ENCODE assay signal across 12 mouse cellular contexts in the genomic region with DNA sequence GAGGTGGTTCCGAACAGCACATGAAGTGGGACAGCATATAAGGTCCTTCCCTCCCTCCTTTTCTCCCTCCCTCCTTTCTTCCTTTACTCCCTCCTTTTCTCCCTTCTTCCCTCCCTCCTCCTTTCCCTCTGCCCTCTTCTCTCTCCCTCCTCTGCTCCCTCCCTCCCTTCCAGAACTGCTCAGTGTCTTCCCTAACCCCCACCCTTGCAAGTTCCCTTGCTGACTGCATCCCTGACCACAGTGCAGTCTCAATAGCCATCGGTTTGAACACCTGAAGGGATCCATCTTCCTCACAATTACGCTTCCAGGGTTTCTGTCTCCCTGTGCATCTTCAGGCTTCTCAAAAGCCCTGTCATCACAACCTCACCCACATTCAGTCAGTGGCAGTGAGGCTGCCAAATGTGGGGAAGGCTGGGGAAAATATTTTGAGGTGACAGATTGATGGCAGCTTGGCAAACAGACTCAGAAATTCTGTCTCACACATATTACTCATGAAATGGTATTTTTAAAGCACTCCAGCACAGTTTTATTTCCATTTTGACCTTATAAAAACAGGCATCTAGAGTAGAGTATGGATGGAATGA.
DNase-seq lines count a peak whose midpoint lies in the region; ATAC-seq and TF ChIP-seq lines count a peak whose summit lies in the region.
"Had no signal": no experiment of that assay in that cellular context is flagged by ENCODE, and none has a peak within 500 bp of the region (broad histone marks: within the 10 kb centered on the region; RNA-seq: fewer than 3 reads in every experiment).

No protein-coding gene starts in this region.

- ATAC-seq in forebrain, embryonic 14.5 days, result peak; percentile 65; the same call in 1 of the 2 replicates
- ATAC-seq in forebrain, embryonic 12.5 days (ENCODE audit: low FRiP score), result no peak
- no peak for ATAC-seq in midbrain, embryonic 11.5 days (ENCODE audit: low FRiP score)
- no peak for ATAC-seq in granulocyte monocyte progenitor cell, adult 5-6 weeks (replicated peaks; ENCODE audit: poor library complexity, severe bottlenecking)
- no peak for ATAC-seq in kidney, embryonic 16.5 days (ENCODE audit: low FRiP score, low TSS enrichment)
- ATAC-seq: midbrain, embryonic 16.5 days had no signal

- H3K9me3 ChIP-seq in forebrain, embryonic 14.5 days (replicated peaks; ENCODE audit: control insufficient read depth, low read length), result no peaks in the 10 kb centered on the region
- H3K9me3 ChIP-seq in forebrain, embryonic 12.5 days, result no peaks in the 10 kb centered on the region
- no peaks in the 10 kb centered on the region for H3K9me3 ChIP-seq in midbrain, embryonic 11.5 days (ENCODE audit: control insufficient read depth, low read length)
- H3K9me3 ChIP-seq in kidney, embryonic 16.5 days (ENCODE audit: low read length), result no peaks in the 10 kb centered on the region

- peaks cover 18% of the 10 kb centered on the region for H3K4me1 ChIP-seq in forebrain, embryonic 14.5 days (ENCODE audit: control insufficient read depth, insufficient read depth, low read length)
- H3K4me1 ChIP-seq in forebrain, embryonic 12.5 days, result peaks cover 6% of the 10 kb centered on the region; the same call in 1 of the 2 replicates
- H3K4me1 ChIP-seq in midbrain, embryonic 11.5 days (ENCODE audit: control insufficient read depth, insufficient read depth, low read length), result no peaks in the 10 kb centered on the region
- H3K4me1 ChIP-seq in kidney, embryonic 16.5 days (ENCODE audit: insufficient read depth, low read length), result 0 out of 2 replicates have a peak, but pooled peaks cover 3% of the 10 kb centered on the region

- no peaks in the 10 kb centered on the region for H3K79me2 ChIP-seq in myocyte (ENCODE audit: control insufficient read depth, insufficient read depth)

- no peaks in the 10 kb centered on the region for H3K27me3 ChIP-seq in forebrain, embryonic 14.5 days (replicated peaks; ENCODE audit: control insufficient read depth, insufficient read depth, low read length)
- H3K27me3 ChIP-seq in forebrain, embryonic 12.5 days, result no peaks in the 10 kb centered on the region
- H3K27me3 ChIP-seq in myocyte (ENCODE audit: control insufficient read depth, insufficient read depth, insufficient read length), result no peaks in the 10 kb centered on the region
- no peaks in the 10 kb centered on the region for H3K27me3 ChIP-seq in midbrain, embryonic 11.5 days (ENCODE audit: control insufficient read depth, insufficient read depth, low read length)
- no peaks in the 10 kb centered on the region for H3K27me3 ChIP-seq in kidney, embryonic 16.5 days (ENCODE audit: insufficient read depth, low read length)

- WGBS in forebrain, embryonic 14.5 days, result 76% methylated on average over 3 of the region's 3 CpGs
- WGBS in forebrain, embryonic 12.5 days, result 81% methylated on average over 3 of the region's 3 CpGs
- WGBS in midbrain, embryonic 11.5 days, result 82% methylated on average over 3 of the region's 3 CpGs
- 76% methylated on average over 3 of the region's 3 CpGs for WGBS in kidney, embryonic 16.5 days

- no peaks in the 10 kb centered on the region for H3K36me3 ChIP-seq in forebrain, embryonic 14.5 days (ENCODE audit: control insufficient read depth, insufficient read depth, low read length)
- no peaks in the 10 kb centered on the region for H3K36me3 ChIP-seq in forebrain, embryonic 12.5 days (replicated peaks)
- no peaks in the 10 kb centered on the region for H3K36me3 ChIP-seq in myocyte (ENCODE audit: control insufficient read depth, insufficient read depth)
- no peaks in the 10 kb centered on the region for H3K36me3 ChIP-seq in midbrain, embryonic 11.5 days (ENCODE audit: control insufficient read depth, insufficient read depth, low read length)
- H3K36me3 ChIP-seq in kidney, embryonic 16.5 days (ENCODE audit: insufficient read depth, low read length), result no peaks in the 10 kb centered on the region

- no peak overlapping the region for H3K4me3 ChIP-seq in forebrain, embryonic 14.5 days (ENCODE audit: low read depth, low read length)
- no peak overlapping the region for H3K4me3 ChIP-seq in forebrain, embryonic 12.5 days (replicated peaks)
- H3K4me3 ChIP-seq in myocyte, result no peak overlapping the region
- H3K4me3 ChIP-seq in midbrain, embryonic 11.5 days (ENCODE audit: low read depth, low read length), result no peak overlapping the region
- H3K4me3 ChIP-seq in kidney, embryonic 16.5 days (ENCODE audit: low read length), result no peak overlapping the region

- no peak overlapping the region for H3K9ac ChIP-seq in forebrain, embryonic 14.5 days (ENCODE audit: low read length)
- H3K9ac ChIP-seq in forebrain, embryonic 12.5 days, result no peak overlapping the region
- H3K9ac ChIP-seq in midbrain, embryonic 11.5 days (ENCODE audit: low read length), result no peak overlapping the region
- H3K9ac ChIP-seq in kidney, embryonic 16.5 days (replicated peaks; ENCODE audit: low read length), result no peak overlapping the region

- DNase-seq in forebrain, embryonic 14.5 days (ENCODE audit: low spot score), result peak; percentile 72
- DNase-seq in brain, adult 2 months (ENCODE audit: low read depth, low spot score), result peak; percentile 86
- DNase-seq in layer of hippocampus, adult 9-11 months, result peak; percentile 78
- no peak for DNase-seq in midbrain, embryonic 11.5 days (ENCODE audit: low spot score, missing footprints)
- DNase-seq: cerebellum, adult 11 months; gastrocnemius, postnatal 10 days; lung, adult 18-20 months had no signal

- no peak overlapping the region for H3K4me2 ChIP-seq in forebrain, embryonic 14.5 days (ENCODE audit: low read length)
- no peak overlapping the region for H3K4me2 ChIP-seq in forebrain, embryonic 12.5 days
- H3K4me2 ChIP-seq in myocyte (ENCODE audit: low read depth), result peak overlapping the region; percentile 25
- H3K4me2 ChIP-seq in midbrain, embryonic 11.5 days, result no peak overlapping the region
- no peak overlapping the region for H3K4me2 ChIP-seq in kidney, embryonic 16.5 days (replicated peaks; ENCODE audit: low read depth, low read length)

- H3K27ac ChIP-seq in forebrain, embryonic 14.5 days (ENCODE audit: low read depth, low read length), result 0 out of 2 replicates have a peak overlapping the region, but pooled peaks have one; percentile 44
- H3K27ac ChIP-seq in forebrain, embryonic 12.5 days, result no peak overlapping the region
- H3K27ac ChIP-seq in midbrain, embryonic 11.5 days (ENCODE audit: low read depth, low read length), result no peak overlapping the region
- no peak overlapping the region for H3K27ac ChIP-seq in kidney, embryonic 16.5 days (ENCODE audit: low read length)

- TF ChIP-seq POLR2A in myocyte (IDR thresholded peaks at IDR 0.05; ENCODE audit: insufficient read length, low read depth), result no peak

- H3ac ChIP-seq in myocyte (ENCODE audit: control insufficient read depth, insufficient read length), result no peak overlapping the region

TF ChIP-seq in myocyte, 11 proteins besides CTCF, POLR2A, EP300 and RAD21:
- no peak for TF ChIP-seq USF1 (IDR thresholded peaks at IDR 0.05; ENCODE audit: low read depth)
- no peak for TF ChIP-seq MYOG (IDR thresholded peaks at IDR 0.05; ENCODE audit: control insufficient read depth in 1 of 3, insufficient read depth in 1 of 3, insufficient read length in 2 of 3, low read depth in 2 of 3)
- no peak for TF ChIP-seq E2F4 (IDR thresholded peaks at IDR 0.05; ENCODE audit: insufficient read depth)
TF ChIP-seq in myocyte: peak in this region for 0.
